30 mouse cellular contexts compared by ENCODE assay signal in the genomic region with DNA sequence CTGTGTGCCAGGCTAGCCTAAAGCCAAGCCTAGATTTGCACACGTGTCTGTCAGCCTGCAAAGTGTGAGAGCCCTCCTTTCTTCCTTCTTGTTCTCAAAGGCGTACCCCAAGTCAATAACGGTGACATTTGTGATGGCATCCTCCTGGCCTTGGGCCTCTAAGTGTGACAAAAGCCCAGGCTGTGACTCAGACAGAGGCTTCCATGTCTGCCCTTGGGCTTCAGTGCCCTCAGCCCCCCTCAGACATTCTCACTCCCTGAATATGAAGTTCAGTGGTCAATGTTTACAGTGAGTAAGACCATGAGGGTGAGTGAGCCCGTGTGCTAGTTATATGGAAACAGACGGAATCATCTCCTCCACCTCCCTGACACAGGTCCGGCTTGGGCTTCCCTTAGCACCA. TPM values are rescaled to one million over a fixed set of nuclear protein-coding genes. Genes with fewer than 3 reads are reported as not detected.
"Had no signal": no experiment of that assay in that cellular context is flagged by ENCODE, and none has a peak within 500 bp of the region (broad histone marks: within the 10 kb centered on the region; RNA-seq: fewer than 3 reads in every experiment).

No protein-coding gene starts in this region.

- H3K4me1 ChIP-seq: hindbrain, embryonic 15.5 days; liver, embryonic 13.5 days; liver, embryonic 15.5 days had no signal

- H3K27me3 ChIP-seq: heart, embryonic 12.5 days; hindbrain, embryonic 13.5 days; hindbrain, embryonic 15.5 days; kidney, embryonic 15.5 days; limb, embryonic 13.5 days; limb, embryonic 15.5 days; liver, embryonic 13.5 days; liver, embryonic 15.5 days had no signal

- H3K4me2 ChIP-seq: heart, embryonic 12.5 days; hindbrain, embryonic 13.5 days; hindbrain, embryonic 15.5 days; kidney, embryonic 15.5 days; limb, embryonic 13.5 days; limb, embryonic 15.5 days; liver, embryonic 11.5 days; liver, embryonic 13.5 days; liver, embryonic 15.5 days had no signal

- H3K27ac ChIP-seq: gastrocnemius, adult 2 months; heart, adult 2 months; heart, embryonic 10.5 days; hindbrain, embryonic 10.5 days; hindbrain, embryonic 13.5 days; hindbrain, embryonic 15.5 days; hindbrain, postnatal 0 days; kidney, embryonic 15.5 days; kidney, postnatal 0 days; limb, embryonic 13.5 days; limb, embryonic 15.5 days; liver, embryonic 13.5 days; liver, embryonic 15.5 days had no signal

- ATAC-seq: hindbrain, postnatal 0 days; intestine, embryonic 16.5 days; liver, postnatal 0 days had no signal

- H3K36me3 ChIP-seq: heart, embryonic 10.5 days; heart, embryonic 12.5 days; hindbrain, embryonic 10.5 days; hindbrain, embryonic 13.5 days; hindbrain, embryonic 15.5 days; kidney, embryonic 15.5 days; limb, embryonic 13.5 days; limb, embryonic 15.5 days; liver, embryonic 13.5 days; liver, embryonic 15.5 days had no signal

- H3K4me3 ChIP-seq: gastrocnemius, adult 2 months; heart, adult 2 months; heart, embryonic 10.5 days; heart, embryonic 12.5 days; hindbrain, embryonic 10.5 days; hindbrain, embryonic 13.5 days; hindbrain, embryonic 15.5 days; kidney, embryonic 15.5 days; limb, embryonic 13.5 days; limb, embryonic 15.5 days; liver, embryonic 13.5 days; liver, embryonic 15.5 days had no signal

- H3K9ac ChIP-seq: heart, embryonic 12.5 days; hindbrain, embryonic 13.5 days; hindbrain, embryonic 15.5 days; kidney, embryonic 15.5 days; limb, embryonic 13.5 days; limb, embryonic 15.5 days; liver, embryonic 13.5 days; liver, embryonic 15.5 days; liver, postnatal 0 days had no signal

- DNase-seq: gastrocnemius, adult 2 months; gastrocnemius, postnatal 10 days; gastrocnemius, postnatal 25 days; heart, adult 2 months; heart, postnatal 10 days; heart, postnatal 4 days; kidney, adult 11 months; kidney, adult 2 months; kidney, adult 9 months; kidney, postnatal 14 days; kidney, postnatal 36 days; layer of hippocampus, adult 9-11 months; layer of hippocampus, postnatal 36 days; left cerebral cortex, postnatal 4 days; liver, embryonic 13.5 days; liver, postnatal 0 days had no signal

- H3K9me3 ChIP-seq: heart, embryonic 10.5 days; hindbrain, embryonic 10.5 days; hindbrain, embryonic 13.5 days; hindbrain, embryonic 15.5 days; kidney, embryonic 15.5 days; limb, embryonic 15.5 days; liver, embryonic 13.5 days; liver, embryonic 15.5 days had no signal

RNA-seq across cellular contexts. Expression of a gene that starts 29.8 kb away (rescaled TPM):
- total RNA-seq: granulocyte monocyte progenitor cell, adult 5-6 weeks had no signal
